Mouse (Mus musculus): Measurements from ENCODE around the gene Acoxl. TPM values are rescaled to one million over a fixed set of nuclear protein-coding genes. Genes with fewer than 3 reads are reported as not detected.

Acoxl gene
- polyA plus RNA-seq, 1 experiment from 2014 or later = not detected

DNA sequence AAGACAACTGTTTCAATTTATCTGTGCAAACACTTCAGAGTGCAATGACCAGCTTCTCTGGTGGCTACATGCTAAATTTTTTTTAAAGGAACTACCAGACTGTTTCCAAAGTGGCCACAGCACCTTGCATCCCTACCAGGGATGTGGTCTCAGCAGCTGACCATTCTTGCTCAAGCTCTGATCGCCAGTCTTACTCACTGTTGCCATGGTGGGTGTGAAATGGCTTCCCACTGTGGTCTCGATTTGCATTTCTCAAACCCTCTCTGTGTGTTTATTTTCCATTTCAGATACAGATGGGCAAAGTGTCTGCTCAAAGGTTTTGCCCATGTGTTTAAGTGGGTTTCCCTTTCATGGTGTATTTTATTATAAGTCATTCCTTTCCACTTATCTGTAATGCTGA, 230.3 kb downstream of the Acoxl start:
- no peak for ATAC-seq
- Histone ChIP-seq H3K4me3 (replicated peaks; ENCODE audit: low read length) (no peak overlapping the region), H3K9me3 (ENCODE audit: control insufficient read depth, low read length) (no peaks in the 10 kb centered on the region), H3K4me2 (ENCODE audit: low read length) (no peak overlapping the region), H3K27me3 (replicated peaks; ENCODE audit: control insufficient read depth, insufficient read depth, low read length) (no peaks in the 10 kb centered on the region), H3K9ac (replicated peaks; ENCODE audit: low read depth, low read length) (no peak overlapping the region), H3K36me3 (ENCODE audit: control insufficient read depth, insufficient read depth) (no peaks in the 10 kb centered on the region), H3K4me1 (replicated peaks; ENCODE audit: control insufficient read depth, insufficient read depth, low read length) (no peaks in the 10 kb centered on the region), H3K27ac (ENCODE audit: low read length) (no peak overlapping the region)
- WGBS = 62% methylated on average over 2 of the region's 2 CpGs

DNA sequence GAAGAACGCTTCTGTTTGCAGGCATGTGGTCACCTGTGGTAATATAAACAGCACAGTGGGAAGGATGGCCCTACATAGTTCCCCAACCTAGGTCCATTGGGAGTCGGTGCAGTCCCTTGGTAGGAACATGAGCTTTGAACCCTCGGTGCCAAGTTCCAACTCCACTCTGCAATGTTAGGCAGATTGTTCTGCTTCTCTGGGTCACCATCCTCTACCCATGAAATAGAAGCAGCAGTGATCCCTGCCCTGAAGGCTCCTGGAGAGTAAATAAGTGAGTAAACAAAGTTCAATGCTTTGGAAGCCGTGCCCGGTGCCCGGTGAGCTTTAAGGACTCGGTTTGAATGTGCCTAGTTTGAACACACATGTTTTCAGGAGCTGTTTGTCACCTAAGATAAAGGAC, 233.1 kb downstream of the Acoxl start:
- 83% methylated on average over 7 of the region's 7 CpGs for WGBS
- H3K9me3 ChIP-seq (ENCODE audit: control insufficient read depth, low read length) = no peaks in the 10 kb centered on the region
- no peak for ATAC-seq
- H3K27ac ChIP-seq (ENCODE audit: low read length) = no peak overlapping the region
- no peak overlapping the region for H3K4me3 ChIP-seq (replicated peaks; ENCODE audit: low read length)
- no peaks in the 10 kb centered on the region for H3K4me1 ChIP-seq (replicated peaks; ENCODE audit: control insufficient read depth, insufficient read depth, low read length)
- no peaks in the 10 kb centered on the region for H3K36me3 ChIP-seq (ENCODE audit: control insufficient read depth, insufficient read depth)
- H3K4me2 ChIP-seq (ENCODE audit: low read length) = no peak overlapping the region
- no peaks in the 10 kb centered on the region for H3K27me3 ChIP-seq (replicated peaks; ENCODE audit: control insufficient read depth, insufficient read depth, low read length)
- no peak overlapping the region for H3K9ac ChIP-seq (replicated peaks; ENCODE audit: low read depth, low read length)

DNA sequence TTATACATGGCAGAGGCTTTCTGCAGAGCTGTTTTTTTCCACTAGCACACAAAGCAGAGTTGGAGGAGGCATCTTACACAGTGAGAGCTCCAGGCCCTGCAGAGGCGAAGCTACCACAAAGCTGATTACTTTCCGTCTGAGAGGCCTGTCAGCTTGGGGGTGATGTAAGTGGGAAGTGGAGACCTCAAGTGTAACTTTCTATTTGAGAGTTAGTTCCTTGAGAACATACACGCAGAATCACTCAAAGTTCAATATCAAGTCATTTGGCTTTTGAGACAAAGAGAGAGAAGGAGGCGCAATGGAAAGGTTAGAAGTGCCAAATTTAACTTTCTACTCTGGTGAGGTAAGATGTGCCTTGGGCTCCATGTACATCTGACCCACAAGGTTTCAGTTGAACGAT, 234.3 kb downstream of the Acoxl start:
- Histone ChIP-seq H3K4me3 (replicated peaks; ENCODE audit: low read length) (no peak overlapping the region), H3K4me1 (replicated peaks; ENCODE audit: control insufficient read depth, insufficient read depth, low read length) (no peaks in the 10 kb centered on the region), H3K36me3 (ENCODE audit: control insufficient read depth, insufficient read depth) (no peaks in the 10 kb centered on the region), H3K9ac (replicated peaks; ENCODE audit: low read depth, low read length) (no peak overlapping the region), H3K27me3 (replicated peaks; ENCODE audit: control insufficient read depth, insufficient read depth, low read length) (no peaks in the 10 kb centered on the region), H3K27ac (ENCODE audit: low read length) (no peak overlapping the region), H3K9me3 (ENCODE audit: control insufficient read depth, low read length) (no peaks in the 10 kb centered on the region), H3K4me2 (ENCODE audit: low read length) (no peak overlapping the region)
- no peak for ATAC-seq
- 81% methylated on average over 5 of the region's 5 CpGs for WGBS

DNA sequence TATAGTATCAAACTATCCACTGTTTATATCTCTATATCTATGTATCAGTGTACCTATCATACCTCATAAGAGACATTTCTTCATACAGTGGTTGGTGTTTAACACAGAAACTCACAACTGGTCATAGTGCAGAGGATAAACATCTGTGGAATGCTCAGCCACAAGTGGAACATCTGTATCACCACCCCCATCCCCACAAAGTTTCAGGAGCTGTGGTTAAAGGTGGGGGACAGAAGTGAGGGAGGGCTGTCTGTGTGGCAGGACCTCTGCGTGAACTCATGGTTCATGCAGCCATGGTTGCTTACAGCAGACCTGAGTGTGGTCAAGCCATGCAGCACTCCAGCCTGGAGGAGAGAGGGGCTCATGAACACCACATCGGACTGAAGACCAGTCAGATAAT, 234.9 kb downstream of the Acoxl start:
- H3K4me2 ChIP-seq (ENCODE audit: low read length) = no peak overlapping the region
- WGBS = 95% methylated on average over 2 of the region's 2 CpGs
- H3K27me3 ChIP-seq (replicated peaks; ENCODE audit: control insufficient read depth, insufficient read depth, low read length) = no peaks in the 10 kb centered on the region
- H3K4me3 ChIP-seq (replicated peaks; ENCODE audit: low read length) = no peak overlapping the region
- H3K27ac ChIP-seq (ENCODE audit: low read length) = no peak overlapping the region
- no peaks in the 10 kb centered on the region for H3K9me3 ChIP-seq (ENCODE audit: control insufficient read depth, low read length)
- H3K9ac ChIP-seq (replicated peaks; ENCODE audit: low read depth, low read length) = no peak overlapping the region
- H3K4me1 ChIP-seq (replicated peaks; ENCODE audit: control insufficient read depth, insufficient read depth, low read length) = no peaks in the 10 kb centered on the region
- no peak for ATAC-seq
- no peaks in the 10 kb centered on the region for H3K36me3 ChIP-seq (ENCODE audit: control insufficient read depth, insufficient read depth)

DNA sequence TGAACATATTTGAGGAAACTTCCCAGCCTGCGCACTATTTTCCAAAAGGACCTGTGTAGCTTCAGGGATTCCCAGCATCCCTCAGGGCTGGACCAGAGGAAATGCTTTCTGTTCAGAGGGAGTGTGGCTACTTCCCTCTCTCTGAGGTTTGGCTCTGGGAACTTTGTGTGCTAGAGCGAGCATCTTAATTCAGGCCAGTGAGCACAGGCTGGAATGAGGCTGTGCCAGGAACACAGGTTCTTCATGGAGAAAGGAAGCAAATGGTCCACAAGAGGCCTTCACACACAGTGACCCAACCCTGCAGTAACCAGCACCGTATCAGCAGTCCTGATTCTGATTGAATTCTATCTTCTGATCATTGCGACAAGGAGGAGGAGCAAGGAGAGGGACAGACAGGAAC, 238.3 kb downstream of the Acoxl start:
- no peak overlapping the region for H3K4me3 ChIP-seq (replicated peaks; ENCODE audit: low read length)
- peaks cover 3% of the 10 kb centered on the region; the same call in 1 of the 2 replicates for H3K4me1 ChIP-seq (replicated peaks; ENCODE audit: control insufficient read depth, insufficient read depth, low read length)
- H3K27ac ChIP-seq (ENCODE audit: low read length) = no peak overlapping the region
- no peak overlapping the region for H3K9ac ChIP-seq (replicated peaks; ENCODE audit: low read depth, low read length)
- no peaks in the 10 kb centered on the region for H3K36me3 ChIP-seq (ENCODE audit: control insufficient read depth, insufficient read depth)
- no peaks in the 10 kb centered on the region for H3K27me3 ChIP-seq (replicated peaks; ENCODE audit: control insufficient read depth, insufficient read depth, low read length)
- no peak overlapping the region for H3K4me2 ChIP-seq (ENCODE audit: low read length)
- WGBS = 88% methylated on average over 4 of the region's 4 CpGs
- ATAC-seq = no peak
- no peaks in the 10 kb centered on the region for H3K9me3 ChIP-seq (ENCODE audit: control insufficient read depth, low read length)

DNA sequence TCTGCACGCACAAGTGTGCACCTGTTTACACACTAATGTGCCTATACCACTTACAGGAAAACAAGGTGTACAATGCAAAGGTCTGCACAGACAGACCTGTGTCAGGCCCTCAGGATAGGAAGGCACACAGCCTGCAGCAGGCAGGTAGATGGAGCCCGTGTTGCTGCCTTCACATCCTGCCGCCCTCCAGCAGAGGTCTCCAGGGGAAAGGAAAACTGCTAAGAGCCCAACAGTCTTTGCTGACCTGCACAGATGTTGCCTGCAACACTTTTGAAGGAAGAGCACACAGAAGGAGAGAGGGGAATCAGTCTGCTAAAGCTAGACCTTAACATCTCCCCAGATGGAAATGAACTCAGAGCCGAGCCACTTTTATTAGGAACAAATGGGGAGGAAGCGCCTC, 240.2 kb downstream of the Acoxl start:
- H3K27ac ChIP-seq (ENCODE audit: low read length) = no peak overlapping the region

DNA sequence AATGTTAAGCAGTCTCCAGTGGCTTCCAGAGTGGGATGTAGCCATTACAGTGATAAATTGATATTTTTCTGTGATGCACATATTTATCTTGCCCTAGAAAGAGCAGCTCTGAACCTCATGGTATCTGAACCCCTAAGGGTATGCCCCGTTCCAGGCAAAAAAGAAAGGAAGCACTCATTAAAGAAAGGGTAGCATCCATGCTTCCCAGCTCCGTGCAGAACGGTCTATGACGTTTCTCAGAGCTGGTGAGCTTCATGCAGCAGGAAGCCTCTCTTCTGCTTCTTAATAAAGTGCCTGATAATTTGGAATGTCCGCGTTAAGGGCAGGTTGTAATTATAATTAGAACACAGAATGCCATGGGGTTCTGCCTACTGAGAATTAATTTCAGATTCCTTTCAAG, 240.6 kb downstream of the Acoxl start:
- no peak for ATAC-seq

More for the DNA sequence above, 240.2 kb downstream of the Acoxl start:
- no peak for ATAC-seq
- Histone ChIP-seq H3K9ac (replicated peaks; ENCODE audit: low read depth, low read length) (no peak overlapping the region), H3K4me1 (replicated peaks; ENCODE audit: control insufficient read depth, insufficient read depth, low read length) (peaks cover 3% of the 10 kb centered on the region; the same call in 1 of the 2 replicates), H3K9me3 (ENCODE audit: control insufficient read depth, low read length) (no peaks in the 10 kb centered on the region), H3K36me3 (ENCODE audit: control insufficient read depth, insufficient read depth) (no peaks in the 10 kb centered on the region), H3K4me2 (ENCODE audit: low read length) (no peak overlapping the region), H3K27me3 (replicated peaks; ENCODE audit: control insufficient read depth, insufficient read depth, low read length) (no peaks in the 10 kb centered on the region), H3K4me3 (replicated peaks; ENCODE audit: low read length) (no peak overlapping the region)
- WGBS = 46% methylated on average over 5 of the region's 5 CpGs

DNA sequence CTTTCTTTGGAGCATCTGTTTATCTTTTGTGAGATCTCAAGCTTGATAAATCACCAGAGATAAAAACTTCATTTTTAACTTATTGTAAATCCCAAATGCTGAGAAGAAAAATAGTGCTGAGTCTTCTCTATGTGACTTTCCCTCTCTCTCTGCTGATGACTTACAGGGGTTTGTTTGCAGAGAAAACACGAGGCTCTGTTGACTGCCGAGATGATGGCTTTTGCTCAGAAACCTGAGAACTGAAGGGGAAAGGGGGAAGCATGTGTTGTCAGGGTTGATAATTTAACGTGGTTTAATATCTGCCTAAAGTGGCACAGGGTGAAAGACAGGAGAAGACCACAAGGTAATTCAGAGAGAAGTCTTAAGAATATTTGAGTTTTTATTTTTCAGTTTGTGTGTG, 245.2 kb downstream of the Acoxl start:
- Histone ChIP-seq H3K9me3 (ENCODE audit: control insufficient read depth, low read length) (no peaks in the 10 kb centered on the region), H3K36me3 (ENCODE audit: control insufficient read depth, insufficient read depth) (no peaks in the 10 kb centered on the region), H3K27me3 (replicated peaks; ENCODE audit: control insufficient read depth, insufficient read depth, low read length) (no peaks in the 10 kb centered on the region), H3K4me3 (replicated peaks; ENCODE audit: low read length) (no peak overlapping the region), H3K27ac (ENCODE audit: low read length) (no peak overlapping the region), H3K4me1 (replicated peaks; ENCODE audit: control insufficient read depth, insufficient read depth, low read length) (peaks cover 3% of the 10 kb centered on the region; the same call in 1 of the 2 replicates), H3K9ac (replicated peaks; ENCODE audit: low read depth, low read length) (no peak overlapping the region), H3K4me2 (ENCODE audit: low read length) (no peak overlapping the region)
- ATAC-seq = no peak
- 56% methylated on average over 3 of the region's 3 CpGs for WGBS

More for the DNA sequence above, 240.6 kb downstream of the Acoxl start:
- no peak overlapping the region for H3K27ac ChIP-seq (ENCODE audit: low read length)
- peak overlapping the region; percentile 0; the same call in 1 of the 2 replicates for H3K4me2 ChIP-seq (ENCODE audit: low read length)
- H3K4me3 ChIP-seq (replicated peaks; ENCODE audit: low read length) = no peak overlapping the region
- WGBS = 19% methylated on average over 6 of the region's 6 CpGs
- H3K36me3 ChIP-seq (ENCODE audit: control insufficient read depth, insufficient read depth) = no peaks in the 10 kb centered on the region
- no peaks in the 10 kb centered on the region for H3K27me3 ChIP-seq (replicated peaks; ENCODE audit: control insufficient read depth, insufficient read depth, low read length)
- peaks cover 3% of the 10 kb centered on the region; the same call in 1 of the 2 replicates for H3K4me1 ChIP-seq (replicated peaks; ENCODE audit: control insufficient read depth, insufficient read depth, low read length)
- no peaks in the 10 kb centered on the region for H3K9me3 ChIP-seq (ENCODE audit: control insufficient read depth, low read length)
- H3K9ac ChIP-seq (replicated peaks; ENCODE audit: low read depth, low read length) = no peak overlapping the region

DNA sequence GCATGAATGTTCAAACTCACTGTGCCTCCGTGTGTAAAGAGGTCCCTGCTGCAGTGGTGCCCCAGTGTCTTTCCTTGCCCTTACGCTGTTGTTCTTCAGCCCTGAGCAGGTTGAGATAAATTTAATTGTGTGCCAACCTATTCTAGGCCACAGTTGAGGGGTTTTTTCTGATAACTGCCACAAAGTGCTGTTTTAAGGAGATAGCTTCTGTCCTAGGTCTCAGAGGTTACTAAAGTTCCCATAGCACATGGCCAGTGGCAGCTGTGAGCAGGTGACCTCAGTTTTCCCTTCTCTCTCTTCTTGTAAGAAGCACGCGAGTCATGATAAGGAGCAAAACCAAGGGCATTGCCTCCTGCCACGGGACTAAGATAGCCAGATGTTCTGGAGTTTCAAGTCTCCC, 245.9 kb downstream of the Acoxl start:
- 90% methylated on average over 5 of the region's 5 CpGs for WGBS
- no peak overlapping the region for H3K4me3 ChIP-seq (replicated peaks; ENCODE audit: low read length)

DNA sequence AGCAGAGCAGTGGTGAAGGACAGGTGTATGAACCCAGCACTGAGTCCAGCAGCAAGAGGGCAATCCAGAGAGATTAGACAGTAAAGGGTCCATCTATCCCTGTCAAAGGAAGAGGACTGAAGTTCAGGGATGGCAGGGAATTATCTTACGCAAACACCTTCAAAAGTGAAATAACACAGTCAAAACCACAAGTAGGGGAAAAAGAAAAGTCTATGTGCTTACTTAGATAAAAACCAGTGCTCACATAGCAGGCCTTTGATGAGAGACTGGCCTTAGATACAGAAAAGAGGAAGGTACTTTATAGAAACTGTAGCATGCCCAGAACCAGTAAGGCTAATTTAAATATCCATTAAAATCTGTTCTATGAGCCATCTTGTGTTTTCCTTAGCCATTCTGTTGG, 246.8 kb downstream of the Acoxl start:
- no peaks in the 10 kb centered on the region for H3K27me3 ChIP-seq (replicated peaks; ENCODE audit: control insufficient read depth, insufficient read depth, low read length)
- no peaks in the 10 kb centered on the region for H3K9me3 ChIP-seq (ENCODE audit: control insufficient read depth, low read length)
- ATAC-seq = no peak
- H3K4me2 ChIP-seq (ENCODE audit: low read length) = no peak overlapping the region
- no peaks in the 10 kb centered on the region for H3K36me3 ChIP-seq (ENCODE audit: control insufficient read depth, insufficient read depth)
- no peaks in the 10 kb centered on the region for H3K4me1 ChIP-seq (replicated peaks; ENCODE audit: control insufficient read depth, insufficient read depth, low read length)
- no peak overlapping the region for H3K4me3 ChIP-seq (replicated peaks; ENCODE audit: low read length)
- H3K9ac ChIP-seq (replicated peaks; ENCODE audit: low read depth, low read length) = no peak overlapping the region
- no peak overlapping the region for H3K27ac ChIP-seq (ENCODE audit: low read length)
- WGBS = 96% methylated on average over 1 of the region's 1 CpGs

More for the DNA sequence above, 245.9 kb downstream of the Acoxl start:
- H3K9me3 ChIP-seq (ENCODE audit: control insufficient read depth, low read length) = no peaks in the 10 kb centered on the region
- no peaks in the 10 kb centered on the region for H3K4me1 ChIP-seq (replicated peaks; ENCODE audit: control insufficient read depth, insufficient read depth, low read length)
- no peak for ATAC-seq
- H3K27ac ChIP-seq (ENCODE audit: low read length) = no peak overlapping the region
- H3K36me3 ChIP-seq (ENCODE audit: control insufficient read depth, insufficient read depth) = no peaks in the 10 kb centered on the region
- no peak overlapping the region for H3K9ac ChIP-seq (replicated peaks; ENCODE audit: low read depth, low read length)
- H3K4me2 ChIP-seq (ENCODE audit: low read length) = no peak overlapping the region
- H3K27me3 ChIP-seq (replicated peaks; ENCODE audit: control insufficient read depth, insufficient read depth, low read length) = no peaks in the 10 kb centered on the region

Data from forebrain, embryonic 16.5 days (tissue).